Mouse (Mus musculus) intestine, postnatal 0 days (tissue): ENCODE measurements around the gene Ppip5k1. TPM values are rescaled to one million over a fixed set of nuclear protein-coding genes. Genes with fewer than 3 reads are reported as not detected.

Experiments
- ATAC-seq: fragments of 200-750 bp; cut with Nextera tagmentation; 2 replicates; pipeline ENCODE4 v1.8.0; 2017; ENCODE audit warnings: mild to moderate bottlenecking, moderate TSS enrichment, moderate library complexity
- H3K27ac ChIP-seq: fragments of 300-500 bp; sonication (generic); 2 replicates; pipeline ENCODE4 v1.5.1; 2014; ENCODE audit warnings: mild to moderate bottlenecking, low read depth, low read length, moderate library complexity
- H3K27me3 ChIP-seq: fragments of 300-500 bp; sonication (generic); replicated peaks from 2 replicates; pipeline ENCODE4 v1.6.1; 2014; ENCODE audit warnings: low read length, mixed read lengths; ENCODE audit not compliant: control insufficient read depth, insufficient read depth
- H3K36me3 ChIP-seq: fragments of 300-500 bp; sonication (generic); 2 replicates; pipeline ENCODE4 v1.6.1; 2014; ENCODE audit warnings: mild to moderate bottlenecking, moderate library complexity; ENCODE audit not compliant: control insufficient read depth, insufficient read depth
- H3K4me1 ChIP-seq: fragments of 300-500 bp; sonication (generic); replicated peaks from 2 replicates; pipeline ENCODE4 v1.6.1; 2014; ENCODE audit warnings: antibody characterized with exemption, low read length, mixed read lengths; ENCODE audit not compliant: control insufficient read depth, insufficient read depth
- H3K4me2 ChIP-seq: fragments of 300-500 bp; sonication (generic); replicated peaks from 2 replicates; pipeline ENCODE4 v1.6.1; 2014; ENCODE audit warnings: low read depth, mild to moderate bottlenecking, moderate library complexity
- H3K4me3 ChIP-seq: fragments of 300-500 bp; sonication (generic); 2 replicates; pipeline ENCODE4 v1.5.1; 2014; ENCODE audit warnings: low read depth, low read length
- H3K9ac ChIP-seq: fragments of 300-500 bp; sonication (generic); 2 replicates; pipeline ENCODE4 v1.6.1; 2014; ENCODE audit warnings: mild to moderate bottlenecking, low read depth, low read length
- H3K9me3 ChIP-seq: fragments of 300-500 bp; sonication (generic); 2 replicates; pipeline ENCODE4 v1.6.1; 2016; ENCODE audit warnings: mixed run types; ENCODE audit not compliant: control insufficient read depth
- CTCF ChIP-seq: sonication (generic); IDR thresholded peaks from 2 replicates; pipeline ENCODE4 v1.5.1; 2016; ENCODE audit warnings: low read depth, mild to moderate bottlenecking, control low read depth, antibody characterized with exemption, moderate library complexity
- WGBS: fragments of 180-500 bp; shearing (Covaris S2); extraction: QIAGEN DNeasy Blood & Tissue Kit; methylation state at CpG from one replicate; pipeline ENCODE4 v1.1.7; 2014; 5-methylcytosine and 5-hydroxymethylcytosine counted together
- polyA plus RNA-seq: library from polyadenylated mRNA; unstranded; fragments of >200 nt; fragmentation: Nextera tagmentation; extraction: Ambion mirVana; gene quantifications from 2 replicates; pipeline ENCODE4 v1.2.1, GENCODE M21; 2015

Ppip5k1 gene
- polyA plus RNA-seq, 1 experiment from 2014 or later, result 19.2 TPM

DNA sequence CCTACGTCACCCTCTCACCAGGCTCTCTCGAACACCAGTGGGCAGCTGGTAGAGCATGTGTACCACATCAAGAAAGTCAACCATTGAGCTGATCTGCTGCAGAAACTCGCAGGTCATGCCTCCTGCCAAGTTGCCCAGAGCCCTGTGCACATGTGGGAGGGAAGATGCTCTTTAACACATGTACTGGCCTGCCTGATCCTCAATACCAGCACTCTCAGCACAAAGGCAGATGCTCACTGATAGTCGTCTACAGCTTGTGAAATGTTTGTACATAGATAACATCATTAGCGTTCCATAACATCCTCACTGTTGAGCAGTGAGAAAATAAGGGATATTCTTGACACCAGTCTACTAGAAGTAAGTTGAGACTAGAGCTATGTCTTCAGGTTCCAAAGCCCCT lies 15.7 kb upstream of the Ppip5k1 start:
- Histone ChIP-seq H3K36me3 (no peaks in the 10 kb centered on the region), H3K27me3 (no peaks in the 10 kb centered on the region), H3K4me3 (no peak overlapping the region), H3K9me3 (no peaks in the 10 kb centered on the region), H3K27ac (no peak overlapping the region), H3K9ac (no peak overlapping the region), H3K4me1 (no peaks in the 10 kb centered on the region), H3K4me2 (no peak overlapping the region)
- no peak for ATAC-seq
- TF ChIP-seq CTCF, result no peak
- WGBS, result 81% methylated on average over 5 of the region's 5 CpGs

GRCm38 (mm10) chr2:121368831-121369230 lies 13.6 kb upstream of the Ppip5k1 start:
- ATAC-seq, result no peak
- no peak for TF ChIP-seq CTCF
- Histone ChIP-seq H3K36me3 (0 out of 2 replicates have a peak, but pooled peaks cover 7% of the 10 kb centered on the region), H3K4me3 (no peak overlapping the region), H3K4me1 (no peaks in the 10 kb centered on the region), H3K4me2 (no peak overlapping the region), H3K9ac (no peak overlapping the region), H3K27ac (no peak overlapping the region), H3K27me3 (no peaks in the 10 kb centered on the region), H3K9me3 (no peaks in the 10 kb centered on the region)
- 70% methylated on average over 2 of the region's 2 CpGs for WGBS

DNA sequence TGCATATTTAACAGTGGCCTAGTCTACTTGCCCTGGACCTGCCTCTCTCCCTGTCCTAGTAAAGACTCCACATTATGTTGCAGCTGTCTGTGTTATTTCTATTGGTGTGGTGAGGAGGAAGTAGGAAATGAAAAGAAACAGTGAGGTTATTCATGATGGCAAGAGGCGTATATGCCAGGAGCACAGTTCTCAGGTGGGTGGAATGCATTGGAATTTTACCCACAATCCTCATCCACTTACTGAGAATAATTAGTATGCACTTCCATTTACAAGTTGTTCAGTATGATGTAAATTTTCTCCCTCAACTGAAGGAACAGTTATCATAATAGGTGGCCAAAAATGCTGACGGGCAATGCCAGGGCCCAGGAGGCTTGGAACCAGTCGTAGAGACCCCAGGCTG lies 8.5 kb upstream of the Ppip5k1 start:
- Histone ChIP-seq H3K27me3 (no peaks in the 10 kb centered on the region), H3K36me3 (peaks cover 13% of the 10 kb centered on the region; the same call in 1 of the 2 replicates), H3K9ac (no peak overlapping the region), H3K27ac (no peak overlapping the region), H3K4me3 (no peak overlapping the region), H3K9me3 (no peaks in the 10 kb centered on the region), H3K4me1 (no peaks in the 10 kb centered on the region), H3K4me2 (no peak overlapping the region)
- 85% methylated on average over 3 of the region's 3 CpGs for WGBS
- no peak for ATAC-seq
- no peak for TF ChIP-seq CTCF

- H3K4me2 ChIP-seq, result peak overlapping the region; percentile 80
- no peaks in the 10 kb centered on the region; the same call in 1 of the 2 replicates for H3K4me1 ChIP-seq
- no peak overlapping the region for H3K9ac ChIP-seq
- peaks cover 10% of the 10 kb centered on the region; the same call in 1 of the 2 replicates for H3K36me3 ChIP-seq
- 33% methylated on average over 4 of the region's 4 CpGs for WGBS
- no peak for TF ChIP-seq CTCF
- no peak overlapping the region for H3K27ac ChIP-seq
- H3K4me3 ChIP-seq, result peak overlapping the region; percentile 51
- no peaks in the 10 kb centered on the region for H3K9me3 ChIP-seq
- no peak for ATAC-seq
- H3K27me3 ChIP-seq, result no peaks in the 10 kb centered on the region
Observed at GRCm38 (mm10) chr2:121359461-121359860, 4.3 kb upstream of the Ppip5k1 start.

DNA sequence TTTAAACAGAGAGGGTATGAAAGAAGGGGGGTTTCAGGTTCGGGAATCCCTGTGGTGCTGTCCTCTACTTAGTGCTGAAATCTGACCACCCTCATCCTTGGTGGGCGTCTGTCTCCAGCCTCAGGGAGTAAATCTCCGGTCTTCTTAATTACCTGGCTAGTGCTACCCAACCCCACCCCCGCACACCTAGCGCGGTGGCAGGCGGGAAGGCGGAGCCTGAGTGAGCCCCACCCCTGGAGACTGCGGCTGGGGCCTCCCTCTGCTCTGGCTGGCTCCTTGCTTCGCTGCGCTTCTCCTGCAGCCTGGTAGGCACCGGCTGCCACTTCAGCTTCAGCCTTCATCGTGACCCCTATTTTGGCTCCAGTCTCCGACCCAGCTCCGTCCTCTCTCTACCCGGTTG lies 3.2 kb upstream of the Ppip5k1 start:
- under 1% methylated on average over 16 of the region's 16 CpGs for WGBS
- peaks cover 6% of the 10 kb centered on the region; the same call in 1 of the 2 replicates for H3K36me3 ChIP-seq
- peak; percentile 82 for ATAC-seq
- no peak for TF ChIP-seq CTCF
- H3K9ac ChIP-seq, result peak overlapping the region; percentile 50
- no peaks in the 10 kb centered on the region for H3K9me3 ChIP-seq
- peak overlapping the region; percentile 93 for H3K27ac ChIP-seq
- H3K27me3 ChIP-seq, result no peaks in the 10 kb centered on the region
- H3K4me1 ChIP-seq, result peaks cover 5% of the 10 kb centered on the region; the same call in 1 of the 2 replicates
- H3K4me3 ChIP-seq, result peak overlapping the region; percentile 51
- peak overlapping the region; percentile 80 for H3K4me2 ChIP-seq

- peak overlapping the region; percentile 80 for H3K4me2 ChIP-seq
- peaks cover 6% of the 10 kb centered on the region; the same call in 1 of the 2 replicates for H3K36me3 ChIP-seq
- H3K9ac ChIP-seq, result peak overlapping the region; percentile 50
- peak overlapping the region; percentile 93 for H3K27ac ChIP-seq
- WGBS, result 0% methylated on average over 4 of the region's 4 CpGs
- H3K27me3 ChIP-seq, result no peaks in the 10 kb centered on the region
- H3K9me3 ChIP-seq, result no peaks in the 10 kb centered on the region
- ATAC-seq, result peak; percentile 48
- no peak for TF ChIP-seq CTCF
- H3K4me1 ChIP-seq, result peaks cover 5% of the 10 kb centered on the region; the same call in 1 of the 2 replicates
- H3K4me3 ChIP-seq, result peak overlapping the region; percentile 51
Observed at GRCm38 (mm10) chr2:121357961-121358360, 2.8 kb upstream of the Ppip5k1 start.
